Mouse (Mus musculus) testis, adult 2 months (tissue): ENCODE data around the gene Phf12. TPM values are rescaled to one million over a fixed set of nuclear protein-coding genes. Genes with fewer than 3 reads are reported as not detected.

Experiments
- H3K27ac ChIP-seq: fragments of 200-500 bp; 2 replicates; pipeline ENCODE4 v1.5.1; 2012; ENCODE audit warnings: low read depth, low read length; ENCODE audit not compliant: control insufficient read depth, insufficient read depth
- H3K27me3 ChIP-seq: fragments of 200-500 bp; 2 replicates; pipeline ENCODE4 v1.6.1; 2012; ENCODE audit warnings: mild to moderate bottlenecking, low read length, moderate library complexity; ENCODE audit not compliant: control insufficient read depth, insufficient read depth
- H3K36me3 ChIP-seq: fragments of 200-500 bp; 2 replicates; pipeline ENCODE4 v1.6.1; 2012; ENCODE audit warnings: mild to moderate bottlenecking, low read length; ENCODE audit not compliant: control insufficient read depth, insufficient read depth
- H3K4me1 ChIP-seq: fragments of 200-500 bp; 2 replicates; pipeline ENCODE4 v1.6.1; 2012; ENCODE audit warnings: low read length; ENCODE audit not compliant: control insufficient read depth, insufficient read depth
- H3K4me3 ChIP-seq: fragments of 200-500 bp; 2 replicates; pipeline ENCODE4 v1.5.1; 2012; ENCODE audit warnings: low read depth, mild to moderate bottlenecking, low read length, moderate library complexity, mixed read lengths; ENCODE audit not compliant: control insufficient read depth
- CTCF ChIP-seq: fragments of 200-500 bp; IDR thresholded peaks from 2 replicates; pipeline ENCODE4 v1.5.1; 2012; ENCODE audit warnings: low read depth, mild to moderate bottlenecking, inconsistent platforms, low read length, moderate library complexity; ENCODE audit not compliant: control insufficient read depth, insufficient read depth, insufficient replicate concordance
- POLR2A ChIP-seq: fragments of 200-500 bp; IDR thresholded peaks from 2 replicates; pipeline ENCODE4 v1.6.1; 2012; ENCODE audit warnings: low read depth, mild to moderate bottlenecking, inconsistent platforms, low read length, moderate library complexity; ENCODE audit not compliant: control insufficient read depth
- polyA plus RNA-seq: library from polyadenylated mRNA; depleted of rRNA; stranded (reverse); fragments of >200 nt; gene quantifications from 2 replicates; pipeline ENCODE4 v1.2.3, GENCODE M21; 2012

The Phf12 gene
- polyA plus RNA-seq, 1 experiment = 24.6 TPM

DNA sequence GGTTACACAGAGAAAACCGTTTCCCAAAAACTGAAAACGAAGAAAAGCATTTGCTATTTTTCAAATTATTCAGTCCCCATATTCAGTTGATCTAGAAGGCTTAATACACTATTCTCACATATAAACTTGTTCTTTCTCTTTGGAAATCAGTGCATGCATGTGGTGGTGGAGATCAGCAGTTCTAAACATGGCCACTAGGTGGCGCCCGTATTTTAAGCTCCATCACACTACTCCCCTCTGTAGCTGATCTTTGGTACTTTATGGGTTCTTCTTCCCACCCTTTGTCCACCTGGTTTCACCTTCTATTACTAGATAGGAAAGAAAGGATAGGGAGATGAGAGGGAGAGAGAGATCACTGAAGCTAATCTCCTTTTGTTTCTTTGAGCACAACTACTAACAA is 37.1 kb downstream of the Phf12 start:
- H3K36me3 ChIP-seq = peaks cover 5% of the 10 kb centered on the region
- peaks cover 5% of the 10 kb centered on the region for H3K4me1 ChIP-seq
- H3K4me3 ChIP-seq = no peak overlapping the region
- H3K27ac ChIP-seq = no peak overlapping the region
- H3K27me3 ChIP-seq = no peaks in the 10 kb centered on the region
- TF ChIP-seq POLR2A = no peak
- peak; percentile 28; the same call in 1 of the 2 replicates for TF ChIP-seq CTCF

DNA sequence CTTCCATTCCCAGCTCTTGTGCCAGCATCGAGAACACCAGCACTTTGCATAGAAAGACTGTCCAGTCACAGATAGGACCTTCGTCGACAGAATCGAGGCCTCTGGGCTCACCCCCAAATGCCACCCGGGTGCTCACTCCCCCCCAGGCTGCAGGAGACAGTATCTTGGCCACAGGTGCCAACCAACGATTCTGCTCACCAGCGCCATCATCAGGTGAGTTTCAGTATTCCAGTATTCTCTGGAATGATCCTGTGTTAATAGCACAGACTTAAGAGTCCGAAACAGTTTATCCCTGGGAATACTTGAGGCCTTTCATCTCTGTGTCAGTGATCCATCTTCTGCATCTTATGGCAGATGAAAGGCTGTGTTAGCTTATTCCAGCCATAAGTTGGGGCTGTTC is 41.1 kb downstream of the Phf12 start:
- H3K27me3 ChIP-seq = no peaks in the 10 kb centered on the region
- H3K36me3 ChIP-seq = peaks cover 6% of the 10 kb centered on the region
- peaks cover 5% of the 10 kb centered on the region for H3K4me1 ChIP-seq
- H3K27ac ChIP-seq = no peak overlapping the region
- H3K4me3 ChIP-seq = no peak overlapping the region
- TF ChIP-seq POLR2A = no peak
- no peak; the same call in 1 of the 2 replicates for TF ChIP-seq CTCF

DNA sequence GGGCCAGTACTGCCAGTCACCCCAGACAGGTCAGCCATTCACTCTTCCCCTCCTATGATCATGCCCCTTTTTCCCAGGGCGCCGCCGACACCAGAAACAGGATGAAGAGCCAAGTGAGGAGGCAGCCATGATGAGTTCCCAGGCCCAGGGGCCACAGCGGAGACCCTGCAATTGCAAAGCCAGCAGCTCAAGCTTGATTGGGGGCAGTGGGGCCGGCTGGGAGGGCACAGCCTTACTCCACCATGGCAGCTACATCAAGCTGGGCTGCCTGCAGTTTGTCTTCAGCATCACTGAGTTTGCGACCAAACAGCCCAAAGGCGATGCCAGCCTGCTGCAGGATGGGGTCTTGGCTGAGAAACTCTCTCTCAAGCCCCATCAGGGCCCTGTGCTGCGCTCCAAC is 46.7 kb downstream of the Phf12 start:
- H3K36me3 ChIP-seq = peaks cover 2% of the 10 kb centered on the region
- H3K27me3 ChIP-seq = no peaks in the 10 kb centered on the region
- peaks cover 8% of the 10 kb centered on the region for H3K4me1 ChIP-seq
- H3K4me3 ChIP-seq = no peak overlapping the region
- no peak for TF ChIP-seq CTCF
- TF ChIP-seq POLR2A = no peak
- H3K27ac ChIP-seq = no peak overlapping the region

DNA sequence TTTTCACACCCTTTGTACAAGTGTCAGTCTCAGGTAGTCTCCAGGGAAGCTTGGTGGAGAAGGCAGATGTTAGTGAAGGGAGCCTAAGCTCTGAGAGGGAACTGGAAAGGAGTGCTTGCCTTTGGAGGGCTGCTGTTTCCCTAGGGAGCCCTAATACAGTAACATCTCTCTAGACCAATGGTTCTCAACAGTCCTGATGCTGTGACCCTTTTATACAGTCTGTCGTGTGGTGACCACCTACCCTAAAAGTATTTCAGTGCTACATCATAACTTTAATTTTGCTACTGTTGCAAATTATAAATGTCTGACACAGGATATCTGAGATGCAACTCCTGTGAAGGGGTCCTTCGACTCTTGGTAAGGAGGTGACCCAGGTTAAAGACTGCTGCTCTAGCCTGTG is 48.0 kb downstream of the Phf12 start:
- H3K4me1 ChIP-seq = peaks cover 8% of the 10 kb centered on the region
- H3K27ac ChIP-seq = no peak overlapping the region
- TF ChIP-seq CTCF = no peak
- no peak for TF ChIP-seq POLR2A
- no peaks in the 10 kb centered on the region for H3K27me3 ChIP-seq
- peaks cover 2% of the 10 kb centered on the region for H3K36me3 ChIP-seq
- no peak overlapping the region for H3K4me3 ChIP-seq

DNA sequence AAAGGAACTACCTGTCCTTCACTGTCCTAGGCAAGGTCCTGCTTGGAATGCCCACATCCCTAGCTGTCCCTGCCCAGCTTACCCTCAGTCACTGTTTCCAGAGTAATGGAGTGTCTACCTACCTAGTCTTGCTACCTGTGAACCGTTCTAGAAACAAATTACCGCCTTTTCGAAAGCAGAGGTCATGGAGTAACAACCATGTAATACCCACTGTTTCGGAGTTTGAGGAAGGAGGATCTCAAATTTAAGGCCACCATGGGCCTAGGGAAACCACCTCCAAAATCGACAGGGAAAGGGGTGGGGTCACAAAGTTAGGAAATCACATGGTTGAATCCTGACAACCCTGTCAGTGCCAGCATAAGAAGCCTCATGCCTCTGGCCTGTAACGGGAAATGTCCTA is 48.8 kb downstream of the Phf12 start:
- TF ChIP-seq CTCF (no peak), POLR2A (no peak)
- peaks cover 8% of the 10 kb centered on the region for H3K4me1 ChIP-seq
- H3K27me3 ChIP-seq = no peaks in the 10 kb centered on the region
- H3K36me3 ChIP-seq = peaks cover 1% of the 10 kb centered on the region
- peak overlapping the region; percentile 88 for H3K4me3 ChIP-seq
- peak overlapping the region; percentile 23; the same call in 1 of the 2 replicates for H3K27ac ChIP-seq

DNA sequence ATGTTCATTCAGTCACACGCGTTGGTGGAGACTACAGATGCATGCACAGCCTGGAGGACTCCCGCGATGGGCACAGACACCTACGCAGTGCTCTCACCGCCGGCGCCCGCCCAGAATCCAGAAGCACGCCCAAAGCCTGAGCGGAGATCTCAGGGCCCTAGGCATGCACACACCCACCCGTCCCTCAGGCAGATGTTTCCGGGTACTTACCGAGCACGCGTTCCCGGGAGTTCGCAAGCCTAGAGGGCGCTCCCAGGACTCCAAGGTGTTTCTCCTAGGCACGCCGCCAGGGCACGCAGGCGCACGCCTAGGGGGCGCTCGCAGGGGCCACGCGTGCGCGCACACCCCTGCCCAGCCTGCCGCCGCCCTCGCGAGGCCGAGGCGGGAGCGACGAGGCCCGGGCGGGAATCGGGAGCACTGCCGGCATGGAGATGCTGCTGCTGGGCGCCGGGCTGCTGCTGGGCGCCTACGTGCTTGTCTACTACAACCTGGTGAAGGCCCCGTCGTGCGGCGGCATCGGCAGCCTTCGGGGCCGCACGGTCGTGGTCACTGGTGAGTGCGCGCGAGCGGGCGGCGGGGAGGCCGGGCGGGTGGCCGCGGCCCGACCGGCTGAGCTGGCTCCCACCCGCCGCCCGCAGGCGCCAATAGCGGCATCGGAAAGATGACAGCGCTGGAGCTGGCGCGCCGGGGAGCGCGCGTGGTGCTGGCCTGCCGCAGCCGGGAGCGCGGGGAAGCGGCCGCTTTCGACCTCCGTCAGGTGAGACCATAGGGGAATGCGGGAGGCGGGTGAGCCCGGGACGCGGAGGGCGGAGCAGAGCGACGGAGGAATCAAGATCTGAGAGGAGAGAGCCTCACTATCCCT is 49.6 kb downstream of the Phf12 start, which contains the start of gene Dhrs13:
TSS of gene Dhrs13 (plus strand) at position 334 of the 862 bp plus-strand sequence.
- Histone ChIP-seq H3K27me3 (no peaks in the 10 kb centered on the region), H3K4me1 (peaks cover 11% of the 10 kb centered on the region), H3K4me3 (peak within 1 kb of the TSS; percentile 88), H3K27ac (peak within 1 kb of the TSS; percentile 32; the same call in 1 of the 2 replicates), H3K36me3 (peaks cover 1% of the 10 kb centered on the region)
- TF ChIP-seq CTCF (peak; percentile 49; the same call in 1 of the 2 replicates), POLR2A (peak; percentile 35; the same call in 1 of the 2 replicates)

DNA sequence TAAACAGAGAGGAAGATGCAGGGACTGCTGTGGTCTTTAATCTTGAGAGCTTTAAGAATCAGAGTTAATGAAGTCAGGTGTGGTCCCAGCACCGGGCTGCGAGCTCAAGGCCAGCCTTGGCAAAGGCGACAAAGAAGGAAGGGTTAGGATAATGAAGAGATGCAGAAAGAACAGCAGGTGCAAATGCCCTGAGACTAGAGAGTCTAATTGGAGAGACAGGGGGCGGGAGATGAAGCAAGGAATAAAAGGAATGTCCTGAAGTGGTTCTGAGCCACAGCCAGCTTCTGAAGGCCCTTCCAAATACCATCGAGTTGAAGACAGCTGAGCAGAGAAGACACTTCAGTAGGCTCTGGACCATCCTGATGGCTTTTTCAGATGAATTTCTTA is 50.2 kb downstream of the Phf12 start:
- Histone ChIP-seq H3K4me3 (peak overlapping the region; percentile 88), H3K27ac (no peak overlapping the region; the same call in 1 of the 2 replicates), H3K36me3 (peaks cover 1% of the 10 kb centered on the region; the same call in 1 of the 2 replicates), H3K4me1 (peaks cover 13% of the 10 kb centered on the region), H3K27me3 (no peaks in the 10 kb centered on the region)
- TF ChIP-seq POLR2A = no peak
- TF ChIP-seq CTCF = no peak
